Mouse (Mus musculus): ENCODE measurements at regions not wholly inside any gene's neighbourhood (a gene's known extent, or its start where the extent isn't known, plus 50 kb on each side); places are given as distances from the start of the nearest gene placed in this dataset.

DNA sequence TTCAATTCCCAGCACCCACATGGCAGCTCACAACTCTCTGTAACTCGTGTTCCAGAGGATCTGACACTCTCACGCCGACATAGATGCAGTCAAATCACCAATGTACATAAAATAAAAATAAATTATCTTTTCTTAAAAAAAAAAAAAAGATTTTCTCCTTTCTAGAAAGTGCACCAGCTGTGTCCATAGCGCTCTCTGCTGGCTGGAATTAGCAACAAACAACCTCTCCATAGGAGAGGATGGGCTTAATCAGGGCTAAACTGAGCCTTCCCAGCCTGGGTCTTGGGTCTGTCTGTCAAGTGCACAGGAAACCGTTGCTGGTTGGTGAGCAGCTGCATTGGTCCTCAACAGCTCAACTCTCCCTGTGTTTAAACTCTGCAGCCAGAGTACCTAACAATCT is 247.8 kb downstream of the Suds3 start:
- Histone ChIP-seq H3K4me3 (ENCODE audit: control insufficient read depth, insufficient read depth, low read length) (no peak overlapping the region), H3K27ac (ENCODE audit: control insufficient read depth, insufficient read depth, low read length) (no peak overlapping the region), H3K36me3 (ENCODE audit: control insufficient read depth, insufficient read depth, low read length) (no peaks in the 10 kb centered on the region), H3K4me1 (replicated peaks; ENCODE audit: control insufficient read depth, insufficient read depth, low read length) (no peaks in the 10 kb centered on the region), H3K27me3 (ENCODE audit: control insufficient read depth, insufficient read depth, low read length) (no peaks in the 10 kb centered on the region)
- TF ChIP-seq POLR2A (IDR thresholded peaks at IDR 0.05; ENCODE audit: control insufficient read depth, extremely low read depth, insufficient read depth, low read length, poor library complexity) (no peak), CTCF (IDR thresholded peaks at IDR 0.05; ENCODE audit: borderline replicate concordance, control insufficient read depth, extremely low read depth, insufficient read depth, low read length, poor library complexity) (no peak)
- no peak for DNase-seq
- WGBS: 85% methylated on average over 5 of the region's 5 CpGs

DNA sequence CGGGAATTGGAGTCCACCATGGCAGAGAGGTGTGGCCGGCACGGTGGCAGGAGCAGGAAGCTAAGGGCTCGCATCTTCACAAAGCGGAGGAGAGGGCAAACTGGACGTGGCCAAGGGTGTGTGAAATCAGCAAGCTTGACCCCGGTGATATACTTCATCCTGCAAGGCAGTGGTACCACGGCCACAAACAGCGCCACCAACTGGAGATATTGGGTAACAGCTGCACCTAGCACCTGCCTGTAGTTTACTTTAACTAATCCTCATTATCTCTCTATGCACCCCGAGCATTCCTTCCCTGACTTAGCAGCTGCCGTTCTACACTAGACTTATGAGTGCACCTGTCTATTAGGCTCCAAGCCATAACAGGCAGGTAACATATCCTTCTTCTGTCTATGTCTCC is 251.6 kb downstream of the Suds3 start:
- no peak overlapping the region for H3K4me3 ChIP-seq (ENCODE audit: control insufficient read depth, insufficient read depth, low read length)
- no peaks in the 10 kb centered on the region for H3K36me3 ChIP-seq (ENCODE audit: control insufficient read depth, insufficient read depth, low read length)
- WGBS: 93% methylated on average over 11 of the region's 11 CpGs
- H3K27ac ChIP-seq (ENCODE audit: control insufficient read depth, insufficient read depth, low read length): no peak overlapping the region
- H3K4me1 ChIP-seq (replicated peaks; ENCODE audit: control insufficient read depth, insufficient read depth, low read length): no peaks in the 10 kb centered on the region
- no peaks in the 10 kb centered on the region for H3K27me3 ChIP-seq (ENCODE audit: control insufficient read depth, insufficient read depth, low read length)
- TF ChIP-seq POLR2A (IDR thresholded peaks at IDR 0.05; ENCODE audit: control insufficient read depth, extremely low read depth, insufficient read depth, low read length, poor library complexity): no peak
- no peak for DNase-seq

DNA sequence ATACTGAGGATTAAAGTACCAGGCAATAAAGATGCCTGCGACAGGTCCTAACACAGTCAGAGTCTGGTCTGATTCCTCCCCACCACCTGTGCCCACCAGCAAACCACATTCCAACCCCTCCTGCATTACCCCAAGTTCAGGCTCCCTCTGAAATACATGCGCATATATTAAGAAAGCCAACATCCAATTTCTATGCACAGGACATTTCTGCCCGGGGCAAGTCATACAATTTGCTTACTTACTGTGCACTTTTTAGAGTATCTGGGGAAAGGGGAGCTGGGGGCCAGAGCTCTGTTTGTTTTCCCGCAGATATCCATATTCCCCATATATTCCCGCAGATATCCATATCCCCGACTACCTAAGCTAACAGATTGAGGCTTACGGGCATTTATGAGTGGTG is 261.1 kb upstream of the Srrm4 start:
- TF ChIP-seq POLR2A (IDR thresholded peaks at IDR 0.05; ENCODE audit: control insufficient read depth, extremely low read depth, insufficient read depth, low read length, poor library complexity): no peak
- no peak for TF ChIP-seq CTCF (IDR thresholded peaks at IDR 0.05; ENCODE audit: borderline replicate concordance, control insufficient read depth, extremely low read depth, insufficient read depth, low read length, poor library complexity)
- Histone ChIP-seq H3K36me3 (ENCODE audit: control insufficient read depth, insufficient read depth, low read length) (no peaks in the 10 kb centered on the region), H3K4me1 (replicated peaks; ENCODE audit: control insufficient read depth, insufficient read depth, low read length) (no peaks in the 10 kb centered on the region), H3K4me3 (ENCODE audit: control insufficient read depth, insufficient read depth, low read length) (no peak overlapping the region), H3K27me3 (ENCODE audit: control insufficient read depth, insufficient read depth, low read length) (no peaks in the 10 kb centered on the region), H3K27ac (ENCODE audit: control insufficient read depth, insufficient read depth, low read length) (no peak overlapping the region)
- DNase-seq: no peak
- WGBS: 92% methylated on average over 7 of the region's 7 CpGs

DNA sequence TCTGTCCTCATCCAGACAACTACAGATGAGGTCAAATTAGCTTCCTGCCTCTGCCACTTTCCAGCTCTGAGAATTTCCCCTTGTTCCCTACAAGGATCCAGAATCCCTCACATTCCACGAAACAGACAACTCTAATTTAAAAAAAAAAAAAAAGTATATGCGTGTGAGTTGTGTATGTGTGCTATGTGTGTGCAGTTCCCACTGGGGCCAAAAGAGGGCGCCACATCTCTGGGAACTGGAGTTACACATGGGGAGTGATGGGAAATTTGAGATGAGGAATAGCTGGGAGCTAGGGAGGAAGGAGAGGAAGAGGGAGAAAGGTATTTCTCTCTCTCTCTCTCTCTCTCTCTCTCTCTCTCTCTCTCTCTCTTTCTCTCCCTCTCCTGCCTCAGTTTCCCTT is 240.3 kb upstream of the Srrm4 start:
- no peaks in the 10 kb centered on the region for H3K36me3 ChIP-seq (ENCODE audit: control insufficient read depth, insufficient read depth, low read length)
- WGBS: 81% methylated on average over 3 of the region's 3 CpGs
- H3K27me3 ChIP-seq (ENCODE audit: control insufficient read depth, insufficient read depth, low read length): no peaks in the 10 kb centered on the region
- no peak for DNase-seq
- no peaks in the 10 kb centered on the region for H3K4me1 ChIP-seq (replicated peaks; ENCODE audit: control insufficient read depth, insufficient read depth, low read length)
- TF ChIP-seq CTCF (IDR thresholded peaks at IDR 0.05; ENCODE audit: borderline replicate concordance, control insufficient read depth, extremely low read depth, insufficient read depth, low read length, poor library complexity) (no peak), POLR2A (IDR thresholded peaks at IDR 0.05; ENCODE audit: control insufficient read depth, extremely low read depth, insufficient read depth, low read length, poor library complexity) (no peak)
- no peak overlapping the region for H3K27ac ChIP-seq (ENCODE audit: control insufficient read depth, insufficient read depth, low read length)
- H3K4me3 ChIP-seq (ENCODE audit: control insufficient read depth, insufficient read depth, low read length): no peak overlapping the region

DNA sequence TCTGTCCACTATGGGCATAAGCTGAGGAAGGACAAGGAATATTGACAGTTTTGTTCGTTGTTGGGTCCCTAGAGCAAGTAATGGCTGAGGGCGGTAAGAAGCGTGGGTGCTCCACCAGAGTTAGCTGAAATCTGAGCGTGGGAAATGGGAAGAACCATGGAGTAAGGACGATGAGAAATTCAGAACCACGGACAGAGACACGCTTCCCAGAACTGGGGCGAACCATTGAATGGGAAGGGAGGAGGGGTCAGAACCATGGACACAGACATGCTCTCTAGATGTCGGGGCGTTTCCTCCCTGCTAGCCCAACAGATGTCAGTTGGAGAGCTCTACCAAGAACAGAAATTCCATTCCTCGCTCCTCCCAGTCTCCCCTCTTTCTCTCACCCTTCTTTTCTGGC is 238.2 kb upstream of the Srrm4 start:
- 25% methylated on average over 11 of the region's 11 CpGs for WGBS
- H3K27me3 ChIP-seq (ENCODE audit: control insufficient read depth, insufficient read depth, low read length): no peaks in the 10 kb centered on the region
- no peak for DNase-seq
- no peaks in the 10 kb centered on the region for H3K4me1 ChIP-seq (replicated peaks; ENCODE audit: control insufficient read depth, insufficient read depth, low read length)
- no peak for TF ChIP-seq POLR2A (IDR thresholded peaks at IDR 0.05; ENCODE audit: control insufficient read depth, extremely low read depth, insufficient read depth, low read length, poor library complexity)
- no peak for TF ChIP-seq CTCF (IDR thresholded peaks at IDR 0.05; ENCODE audit: borderline replicate concordance, control insufficient read depth, extremely low read depth, insufficient read depth, low read length, poor library complexity)
- H3K4me3 ChIP-seq (ENCODE audit: control insufficient read depth, insufficient read depth, low read length): no peak overlapping the region
- no peak overlapping the region for H3K27ac ChIP-seq (ENCODE audit: control insufficient read depth, insufficient read depth, low read length)
- no peaks in the 10 kb centered on the region for H3K36me3 ChIP-seq (ENCODE audit: control insufficient read depth, insufficient read depth, low read length)

DNA sequence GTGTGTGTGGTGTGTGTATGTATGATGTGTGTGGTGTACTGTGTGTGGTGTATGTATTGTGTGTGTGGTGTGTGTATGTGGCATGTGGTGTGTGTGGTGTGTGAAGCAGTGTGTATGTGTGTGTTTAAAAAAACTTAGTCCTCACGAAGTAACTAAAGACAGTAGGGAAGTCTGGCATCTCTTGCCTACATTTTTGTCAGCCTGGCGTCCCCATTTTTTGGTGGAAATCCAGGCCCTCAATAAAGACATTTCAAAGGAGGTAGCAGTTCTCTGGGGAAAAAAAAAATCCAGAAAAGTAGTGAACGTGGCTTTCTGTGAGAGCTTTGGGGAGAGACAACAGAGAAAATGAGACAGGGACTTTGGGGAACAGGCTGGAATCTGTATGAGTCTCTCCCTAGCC is 231.6 kb upstream of the Srrm4 start:
- Histone ChIP-seq H3K36me3 (ENCODE audit: control insufficient read depth, insufficient read depth, low read length) (no peaks in the 10 kb centered on the region), H3K27me3 (ENCODE audit: control insufficient read depth, insufficient read depth, low read length) (no peaks in the 10 kb centered on the region), H3K27ac (ENCODE audit: control insufficient read depth, insufficient read depth, low read length) (no peak overlapping the region), H3K4me3 (ENCODE audit: control insufficient read depth, insufficient read depth, low read length) (no peak overlapping the region), H3K4me1 (replicated peaks; ENCODE audit: control insufficient read depth, insufficient read depth, low read length) (no peaks in the 10 kb centered on the region)
- 87% methylated on average over 3 of the region's 3 CpGs for WGBS
- DNase-seq: no peak
- TF ChIP-seq POLR2A (IDR thresholded peaks at IDR 0.05; ENCODE audit: control insufficient read depth, extremely low read depth, insufficient read depth, low read length, poor library complexity): no peak
- TF ChIP-seq CTCF (IDR thresholded peaks at IDR 0.05; ENCODE audit: borderline replicate concordance, control insufficient read depth, extremely low read depth, insufficient read depth, low read length, poor library complexity): no peak

DNA sequence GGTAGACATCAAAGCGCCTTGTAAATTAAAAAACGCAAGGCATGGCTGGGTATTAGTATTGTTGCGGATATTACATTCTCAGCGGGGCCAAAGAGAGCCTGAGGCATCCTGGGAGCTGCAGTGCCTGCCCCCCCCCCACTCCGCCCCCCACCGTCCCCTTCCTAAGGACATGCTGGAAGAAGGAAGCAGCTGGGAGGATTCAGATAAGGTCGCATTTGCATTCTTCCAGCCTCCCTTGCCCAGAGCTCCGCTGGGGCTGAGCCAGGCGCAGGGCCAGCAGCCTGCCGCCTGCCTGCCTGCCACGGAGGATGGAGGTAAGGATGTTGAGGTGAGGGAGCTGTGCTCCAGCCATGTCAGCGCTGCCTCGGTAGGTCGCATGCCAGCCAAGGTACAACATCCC is 230.5 kb upstream of the Srrm4 start:
- TF ChIP-seq POLR2A (IDR thresholded peaks at IDR 0.05; ENCODE audit: control insufficient read depth, extremely low read depth, insufficient read depth, low read length, poor library complexity) (no peak), CTCF (IDR thresholded peaks at IDR 0.05; ENCODE audit: borderline replicate concordance, control insufficient read depth, extremely low read depth, insufficient read depth, low read length, poor library complexity) (no peak)
- Histone ChIP-seq H3K4me1 (replicated peaks; ENCODE audit: control insufficient read depth, insufficient read depth, low read length) (no peaks in the 10 kb centered on the region), H3K4me3 (ENCODE audit: control insufficient read depth, insufficient read depth, low read length) (no peak overlapping the region), H3K36me3 (ENCODE audit: control insufficient read depth, insufficient read depth, low read length) (no peaks in the 10 kb centered on the region), H3K27me3 (ENCODE audit: control insufficient read depth, insufficient read depth, low read length) (no peaks in the 10 kb centered on the region), H3K27ac (ENCODE audit: control insufficient read depth, insufficient read depth, low read length) (no peak overlapping the region)
- WGBS: 26% methylated on average over 14 of the region's 14 CpGs
- no peak for DNase-seq

Measured in thymus, adult 2 months (tissue).